Mouse (Mus musculus) B cell, adult 2 months (primary cell): ENCODE results near the gene Fam131c.

Source experiments
- DNase-seq, 2 experiments: peaks; one replicate each; pipeline ENCODE4 v3.0.0; 2022

The Fam131c gene

DNA sequence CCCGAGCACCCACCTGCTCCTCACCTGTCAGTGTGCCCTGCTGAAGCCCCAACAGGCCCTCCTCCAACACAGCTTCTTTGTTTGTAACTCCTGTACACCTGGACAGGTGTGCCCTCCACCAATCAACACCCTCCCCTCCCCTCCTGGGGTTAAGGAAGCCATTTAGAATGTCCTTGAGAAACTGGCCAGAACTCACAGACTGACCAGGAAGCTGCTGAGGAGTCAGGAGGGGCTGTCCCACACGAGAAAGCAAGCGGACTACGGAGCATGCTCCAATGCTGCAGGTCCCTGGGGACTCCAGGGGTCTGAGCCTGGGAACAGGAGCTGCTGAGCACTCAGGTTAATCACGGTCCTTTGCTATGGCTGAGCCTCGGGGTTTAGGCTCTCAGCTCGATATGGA lies 47.9 kb downstream of the Fam131c start, which contains the start of gene Clcnkb:
Clcnkb (minus strand) TSS at position 91 of the 400 bp plus-strand sequence.
- DNase-seq, result no peak

DNA sequence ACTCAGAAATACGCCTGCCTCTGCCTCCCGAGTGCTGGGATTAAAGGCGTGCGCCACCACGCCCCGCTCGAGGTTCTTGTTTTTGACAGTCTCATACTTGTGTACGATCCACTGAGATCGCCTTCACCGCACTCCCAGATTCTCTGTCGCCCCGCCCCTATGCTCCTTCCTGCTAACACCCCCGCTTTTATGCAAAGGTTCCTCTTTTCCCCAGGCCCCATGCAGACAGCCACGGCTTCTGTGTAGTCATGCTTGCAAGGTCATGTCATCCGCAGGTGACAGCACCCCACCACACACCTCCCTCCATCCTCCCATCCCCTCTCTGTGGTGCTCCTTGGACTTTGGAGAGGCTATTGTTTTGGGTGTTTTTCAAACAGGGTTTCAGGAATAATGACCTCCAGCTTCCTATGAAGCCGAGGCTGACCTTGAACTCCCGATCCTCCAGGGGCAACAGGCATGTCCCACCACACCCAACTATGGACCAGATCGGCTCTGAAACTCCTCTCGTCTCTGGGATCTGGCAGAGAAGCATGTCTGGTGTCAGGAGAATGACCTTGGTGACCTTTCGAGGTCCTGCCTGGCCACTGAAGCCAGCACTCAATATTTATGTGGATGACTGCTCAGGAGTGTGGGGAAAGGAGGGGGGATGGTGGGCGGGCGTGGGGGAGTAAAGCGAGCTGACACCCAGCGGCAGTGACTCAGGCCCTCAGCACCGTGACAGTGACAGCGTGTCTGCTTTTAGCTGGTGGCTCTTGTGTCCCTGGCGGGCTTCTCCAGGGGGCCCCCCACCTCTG lies 51.6 kb downstream of the Fam131c start:
- DNase-seq, result peak; percentile 72 to 79

DNA sequence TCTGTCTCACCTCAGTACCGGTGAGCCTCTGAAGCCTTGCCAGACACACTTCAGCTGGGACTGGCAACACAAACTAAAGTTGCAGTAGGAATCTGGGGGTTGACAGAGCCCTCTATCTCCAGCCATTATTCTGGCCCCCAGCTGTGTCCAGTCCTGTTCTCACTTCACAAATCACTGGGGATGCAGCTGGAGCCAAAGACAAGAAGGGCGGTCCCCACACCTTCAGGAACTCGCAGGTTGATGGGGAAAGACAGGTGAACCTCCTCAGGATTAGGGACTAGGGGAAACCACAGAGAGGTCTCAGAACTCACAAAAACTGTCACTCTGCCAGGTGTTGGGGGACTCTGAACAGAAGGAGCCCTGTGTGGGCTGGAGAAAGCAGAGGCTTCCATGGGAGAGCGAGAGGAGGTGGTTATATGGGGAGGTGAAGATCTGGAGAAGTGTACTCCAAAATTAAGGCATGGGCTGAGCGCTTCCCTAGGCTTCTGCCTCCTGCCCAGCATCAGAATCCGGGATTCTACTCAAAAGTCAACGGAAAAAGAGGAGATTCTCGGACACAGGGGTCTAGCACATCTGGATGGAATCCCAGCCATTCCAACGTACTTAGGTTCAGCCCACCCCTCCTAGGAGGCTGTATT lies 52.3 kb downstream of the Fam131c start, which contains the start of gene Hspb7:
Hspb7 (plus strand) TSS at position 588 of the 638 bp plus-strand sequence.
- DNase-seq, result no peak

GRCm38 (mm10) chr4:141420886-141421285 lies 52.9 kb downstream of the Fam131c start:
- DNase-seq, result no peak

GRCm38 (mm10) chr4:141421423-141421822 lies 53.4 kb downstream of the Fam131c start:
- no peak for DNase-seq

- no peak for DNase-seq
These were observed 54.8 kb downstream of the Fam131c start for GRCm38 (mm10) chr4:141422841-141423240.

GRCm38 (mm10) chr4:141423288-141423687 lies 55.3 kb downstream of the Fam131c start:
- DNase-seq, result no peak

DNA sequence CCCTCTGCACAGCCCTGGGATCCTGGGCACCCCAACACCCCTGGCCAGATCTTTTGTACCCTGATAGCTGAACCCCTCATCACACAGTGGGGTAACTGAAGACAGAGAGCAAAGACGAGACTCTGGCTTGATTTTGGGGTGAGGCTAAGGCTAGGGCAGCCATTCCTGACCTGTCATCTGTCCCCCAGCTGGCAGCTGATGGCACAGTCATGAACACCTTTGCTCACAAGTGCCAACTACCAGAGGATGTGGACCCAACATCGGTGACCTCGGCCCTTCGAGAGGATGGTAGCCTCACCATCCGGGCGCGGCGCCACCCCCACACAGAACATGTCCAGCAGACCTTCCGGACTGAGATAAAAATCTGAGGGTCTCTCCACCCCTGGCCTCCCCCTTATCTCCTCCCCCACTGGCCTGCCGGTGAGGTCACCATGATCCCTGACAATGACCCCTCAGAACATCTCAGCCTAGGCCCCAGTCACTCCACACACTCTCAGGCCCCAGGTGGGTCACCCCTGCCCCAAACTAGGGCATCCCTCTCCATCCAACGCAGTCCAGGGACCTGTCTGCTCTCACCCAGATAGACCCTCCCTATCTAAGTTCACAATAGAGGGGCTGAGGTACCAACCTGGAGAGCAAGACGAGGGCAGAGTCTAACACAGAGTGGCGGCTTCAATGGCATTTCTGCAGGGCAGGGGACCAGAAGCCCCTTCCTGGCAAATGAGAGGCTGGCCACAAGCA lies 55.8 kb downstream of the Fam131c start:
- no peak for DNase-seq

GRCm38 (mm10) chr4:141425484-141426479 lies 57.8 kb downstream of the Fam131c start:
- DNase-seq, result peak; percentile 68 to 73

DNA sequence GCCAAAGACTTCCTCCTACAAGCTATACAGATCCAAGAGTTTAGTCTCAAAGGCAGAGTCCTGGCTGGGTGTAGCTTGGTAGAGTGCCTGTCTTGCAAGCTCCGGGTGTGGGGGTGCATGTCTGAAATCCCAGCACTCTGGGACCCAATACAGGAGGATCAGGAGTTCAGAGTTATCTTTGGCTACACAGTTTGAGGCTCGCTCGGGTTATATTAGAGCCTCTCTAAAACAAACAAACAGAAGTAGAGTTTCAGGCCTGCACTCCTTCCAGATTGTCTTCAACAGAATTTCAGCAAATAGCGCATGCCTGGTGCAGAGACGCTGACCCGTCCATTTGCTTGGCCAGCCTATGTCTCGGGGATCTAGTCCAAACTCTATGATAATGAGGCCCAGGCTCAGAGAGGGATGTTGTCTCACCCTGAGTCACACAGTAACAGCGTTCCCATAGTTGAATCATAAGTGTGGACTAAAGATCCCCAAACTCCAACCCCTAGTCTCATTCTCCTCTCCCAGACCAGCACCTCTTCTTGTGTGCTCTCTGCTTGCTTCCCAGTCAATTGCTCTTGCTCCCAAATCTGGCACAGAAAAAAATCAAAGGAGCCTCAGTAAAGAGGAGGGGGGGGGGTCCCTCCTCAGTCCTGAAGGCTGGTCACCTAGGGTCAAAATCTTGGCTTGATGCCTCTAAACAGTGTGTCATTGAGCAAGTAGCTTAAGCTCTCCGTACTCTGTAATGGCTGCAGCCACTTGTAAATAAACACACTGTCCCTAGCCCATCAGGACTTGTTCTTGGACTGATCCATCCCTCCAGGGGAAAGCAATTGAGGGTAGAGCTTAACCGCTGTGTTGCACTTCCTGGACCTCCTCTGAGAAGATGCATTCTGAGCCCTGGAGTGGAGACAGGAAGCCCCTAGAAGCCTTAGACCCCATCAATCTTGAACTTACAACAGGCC lies 59.1 kb downstream of the Fam131c start:
- no peak for DNase-seq

GRCm38 (mm10) chr4:141427921-141428320 lies 59.9 kb downstream of the Fam131c start:
- no peak for DNase-seq

- DNase-seq, result no peak
These were observed 61.4 kb downstream of the Fam131c start for GRCm38 (mm10) chr4:141429381-141429780.

GRCm38 (mm10) chr4:141429847-141430246 lies 61.8 kb downstream of the Fam131c start:
- peak in 1 of 2 experiments; percentile 28 for DNase-seq

DNA sequence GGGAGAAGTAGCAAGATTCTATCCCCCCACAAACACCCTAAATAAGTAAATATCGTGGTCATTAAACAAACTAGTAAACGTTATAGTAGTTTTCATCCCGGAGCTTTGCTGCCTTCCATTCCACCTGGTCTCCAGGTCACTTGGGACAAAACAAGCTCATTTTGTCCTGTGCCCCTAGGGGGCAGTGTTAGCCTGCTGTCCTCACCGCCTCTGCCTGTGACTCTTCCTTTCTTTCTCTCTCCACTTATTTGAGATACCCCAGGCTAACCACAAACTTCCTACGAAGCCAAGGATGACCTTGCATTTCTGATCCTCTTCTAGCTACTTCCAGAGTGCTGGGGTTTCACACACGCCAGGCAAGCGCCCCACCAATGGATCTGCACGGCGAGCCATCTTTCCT lies 63.0 kb downstream of the Fam131c start:
- peak; percentile 84 to 85 for DNase-seq

- DNase-seq, result no peak
These were observed 64.6 kb downstream of the Fam131c start for GRCm38 (mm10) chr4:141432666-141433065.

- no peak for DNase-seq
These were observed 65.2 kb downstream of the Fam131c start for GRCm38 (mm10) chr4:141433191-141433590.
